Mouse (Mus musculus) frontal cortex, adult (tissue): ENCODE measurements around the gene Cadm2.

Source experiments
- ATAC-seq: cut with Nextera tagmentation; 2 replicates; pipeline ENCODE4 v1.9.2; 2017; ENCODE audit warnings: mild to moderate bottlenecking, moderate library complexity, mixed read lengths; ENCODE audit not compliant: low TSS enrichment

Cadm2 gene

DNA sequence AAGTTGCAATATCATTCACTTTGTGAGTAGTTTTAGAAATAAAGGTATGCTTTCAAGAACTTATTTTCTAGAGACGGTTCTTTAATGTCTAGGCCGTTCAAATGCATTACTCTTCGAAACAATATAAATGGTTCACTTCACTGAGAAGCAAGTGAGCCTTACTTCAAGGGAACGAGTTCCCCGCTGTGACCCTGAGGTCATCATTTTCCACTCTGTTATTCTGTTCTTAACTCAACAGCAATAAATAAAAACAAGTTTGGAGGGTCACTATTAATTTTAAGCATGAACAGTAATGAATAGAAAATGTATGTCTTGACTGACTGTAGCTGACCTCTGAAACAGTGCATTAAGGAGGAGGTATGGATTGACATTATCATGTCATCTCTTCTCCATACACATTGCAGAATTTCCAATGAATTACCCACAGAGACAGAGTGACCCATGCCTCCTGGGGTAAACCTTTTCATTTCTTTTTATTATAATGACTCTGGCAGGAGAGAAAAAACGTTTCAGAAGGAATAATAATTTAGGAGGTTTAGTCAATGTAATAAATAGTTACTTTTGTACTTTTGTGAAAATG is 458.4 kb downstream of the Cadm2 start:
- no peak for ATAC-seq

DNA sequence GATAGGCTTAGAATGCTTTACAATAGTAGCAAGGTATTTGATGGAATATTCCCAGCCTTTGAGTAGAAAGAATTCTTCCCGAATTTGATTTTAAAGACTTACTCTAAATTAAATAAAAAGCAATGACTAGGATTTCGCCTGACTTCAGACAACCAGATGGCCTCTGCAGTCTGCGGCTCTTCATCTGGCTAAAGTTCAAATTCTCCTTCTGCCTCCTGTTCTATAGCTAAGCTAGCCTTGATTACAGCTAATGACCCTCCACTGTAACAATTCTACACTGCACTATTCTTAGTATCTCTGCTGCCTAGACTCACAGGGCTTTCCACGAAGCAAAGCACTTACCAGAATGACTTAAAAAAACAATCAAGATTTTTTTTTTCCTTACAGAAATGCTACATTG is 495.9 kb downstream of the Cadm2 start:
- ATAC-seq = 0 out of 2 replicates have a peak, but pooled peaks have one; percentile 7

DNA sequence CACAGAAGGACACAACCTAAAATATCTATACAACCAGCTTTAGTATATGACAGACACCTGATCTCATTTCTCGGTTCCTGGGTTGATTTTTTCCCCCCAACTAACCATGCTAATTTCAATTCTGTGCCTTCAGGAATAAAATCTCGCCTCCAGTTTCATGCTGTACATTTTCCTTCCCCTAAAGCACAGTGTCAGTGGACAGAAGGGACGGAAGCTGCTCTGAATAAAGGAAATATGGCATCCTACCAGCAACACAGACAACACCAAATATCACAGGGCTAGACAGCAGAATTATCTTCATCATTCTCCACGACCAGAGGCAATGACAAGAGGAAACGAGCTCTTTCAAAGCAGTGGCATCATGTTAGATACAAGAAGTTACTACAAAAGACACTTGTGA is 498.2 kb downstream of the Cadm2 start:
- ATAC-seq = peak; percentile 53

DNA sequence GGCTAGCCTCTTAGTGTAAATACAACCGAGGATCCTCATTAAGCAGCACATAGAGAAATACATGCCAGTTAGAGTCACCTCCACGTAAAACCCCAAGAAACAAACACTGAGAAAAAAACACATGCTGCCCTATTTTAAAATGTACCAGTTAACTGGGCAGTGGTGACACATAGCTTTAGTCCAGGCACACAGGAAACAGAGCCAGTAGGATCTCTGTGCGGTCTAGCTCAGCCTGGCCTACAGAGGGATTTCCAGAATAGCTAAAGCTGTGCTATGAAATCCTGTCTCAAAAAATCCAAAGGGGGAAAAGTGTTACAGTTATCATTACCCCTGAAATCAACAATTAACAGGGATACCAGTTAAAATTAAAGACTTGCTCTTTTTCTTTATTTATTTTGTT is 498.9 kb downstream of the Cadm2 start:
- ATAC-seq = peak; percentile 82

DNA sequence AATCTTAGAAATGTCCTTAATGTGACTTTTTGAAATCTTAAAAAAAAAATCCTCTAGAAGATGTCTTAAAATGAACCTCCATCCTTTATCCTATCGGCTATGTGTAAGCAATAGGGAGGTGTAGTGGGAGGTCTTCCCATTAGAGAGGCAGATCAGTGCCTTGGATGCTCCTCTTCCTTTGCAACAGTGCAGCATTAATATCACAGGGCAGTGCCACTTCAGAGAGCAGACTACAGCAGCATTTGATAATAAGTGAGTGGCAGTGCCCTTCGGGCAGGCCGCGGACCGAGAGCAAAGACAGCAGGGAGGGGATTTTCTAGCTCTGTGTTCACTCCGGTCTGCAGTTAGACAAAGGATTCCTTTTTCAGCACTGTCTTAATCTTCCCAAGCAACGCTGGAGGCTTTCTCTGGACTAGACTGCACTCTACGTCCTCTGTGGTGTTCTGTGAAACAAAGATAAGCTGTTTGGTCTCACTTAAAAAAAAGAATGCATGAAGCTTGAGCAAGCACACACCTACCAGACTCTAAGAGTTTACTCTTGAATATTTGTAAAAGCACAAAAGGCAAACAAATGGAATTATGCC is 514.1 kb downstream of the Cadm2 start:
- peak; percentile 23 for ATAC-seq

DNA sequence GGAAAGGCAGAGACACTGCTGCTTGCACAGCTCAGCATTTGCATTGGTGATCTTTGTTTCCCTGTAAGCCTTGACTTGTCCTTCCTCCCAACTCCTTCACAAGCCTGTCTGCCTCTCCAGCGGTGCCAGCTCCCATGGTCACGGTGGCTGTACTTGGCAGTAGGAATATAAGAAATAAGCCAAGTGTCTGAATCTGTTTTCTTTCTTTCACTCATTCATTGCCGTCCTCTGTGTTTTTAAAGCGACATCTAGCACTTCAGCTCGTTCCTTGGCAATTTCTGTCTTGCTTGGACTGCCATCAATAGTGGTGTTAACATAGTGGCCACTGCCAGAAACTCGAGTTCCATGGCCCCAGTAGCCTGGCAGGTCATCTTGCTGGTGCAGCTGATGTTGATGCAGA is 524.0 kb downstream of the Cadm2 start:
- peak; percentile 58 for ATAC-seq

DNA sequence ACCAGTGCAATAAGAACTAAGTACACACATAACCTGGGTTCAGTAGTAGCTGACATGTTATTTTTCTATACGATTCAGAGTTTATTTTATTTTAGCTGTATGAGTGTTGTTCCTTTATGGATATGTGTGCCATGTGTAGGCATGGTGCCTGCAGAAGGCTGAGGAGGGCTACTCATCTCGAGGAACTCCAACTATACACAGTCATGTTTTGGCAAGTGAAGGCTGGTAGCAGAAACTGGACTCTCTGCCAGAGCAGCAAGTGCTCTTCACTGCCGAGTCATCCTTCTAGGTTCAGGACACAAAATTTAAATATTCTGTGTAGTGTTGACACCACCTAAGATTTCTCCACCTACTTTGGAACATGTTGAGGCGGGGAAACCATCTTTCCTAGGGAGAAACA is 524.8 kb downstream of the Cadm2 start:
- ATAC-seq = peak; percentile 72

DNA sequence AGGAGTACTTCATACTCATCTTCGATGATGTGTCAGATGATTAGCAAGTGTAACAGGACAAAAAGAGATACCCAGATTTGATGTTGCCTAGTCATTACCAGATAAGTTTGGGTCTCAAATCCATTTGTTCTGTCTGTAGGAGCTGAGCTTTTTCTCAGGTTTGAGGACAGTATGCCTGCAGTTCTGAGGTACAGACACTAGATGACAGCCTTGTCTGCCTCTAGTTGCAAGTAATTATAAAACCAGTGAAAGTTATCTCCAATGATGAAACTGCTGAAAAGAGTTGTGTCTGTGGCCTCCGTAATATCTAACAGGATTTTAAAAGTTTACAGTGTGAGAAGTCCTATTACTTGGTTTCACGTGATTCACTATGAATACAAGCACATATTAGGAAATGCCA is 531.0 kb downstream of the Cadm2 start:
- ATAC-seq = peak; percentile 90

DNA sequence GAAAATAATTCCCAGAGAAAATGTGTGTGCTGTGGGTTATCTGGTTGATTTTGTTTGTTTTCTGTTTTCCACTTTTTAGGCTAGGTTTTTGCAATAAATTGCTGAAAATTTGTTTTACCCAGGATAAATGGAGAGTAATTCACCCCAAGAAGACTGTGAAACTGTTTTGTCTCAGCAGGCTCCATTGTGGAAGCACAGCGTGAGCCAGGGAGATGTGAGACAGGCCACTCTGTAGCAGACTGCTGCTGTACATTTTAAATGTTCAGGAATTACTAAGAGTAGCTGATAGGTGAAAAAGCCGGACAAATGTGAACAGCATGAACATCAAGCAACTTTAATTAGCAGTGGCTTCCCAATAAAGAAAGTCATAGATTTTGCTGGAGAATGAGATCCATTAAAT is 541.4 kb downstream of the Cadm2 start:
- ATAC-seq = no peak

DNA sequence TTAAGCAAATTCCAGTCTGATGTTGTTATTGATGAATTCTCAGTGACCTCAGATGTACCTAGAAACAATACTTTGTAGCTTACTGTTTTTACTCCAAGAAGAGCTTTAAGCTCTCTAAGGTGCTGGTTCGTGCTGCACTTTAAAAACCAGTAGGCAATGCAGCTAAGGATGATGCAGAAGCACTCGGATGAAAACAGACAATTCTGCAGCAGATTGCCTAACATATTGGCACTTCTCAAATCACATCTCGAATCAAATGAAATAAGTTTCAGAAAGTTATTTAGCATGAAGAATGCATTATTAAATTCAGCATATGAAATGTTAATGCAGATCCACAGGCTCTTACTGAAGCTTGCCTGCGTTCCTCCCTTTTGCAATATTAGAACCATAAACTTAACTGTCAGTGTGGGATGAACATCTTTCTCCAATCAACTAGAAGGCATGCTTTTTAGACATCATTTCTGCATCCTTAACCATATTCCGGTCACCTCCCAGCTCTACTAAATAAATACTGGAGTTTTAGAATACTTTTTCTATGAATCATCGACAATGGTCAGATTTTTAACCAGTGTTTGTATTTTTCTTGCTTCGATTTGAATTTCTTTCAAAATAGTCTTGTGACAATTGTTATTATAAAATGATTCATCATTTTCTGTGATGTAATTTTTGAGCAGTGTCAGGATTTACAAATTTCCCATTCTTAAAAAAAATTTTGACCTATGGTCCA is 544.4 kb downstream of the Cadm2 start:
- ATAC-seq = peak; percentile 57

DNA sequence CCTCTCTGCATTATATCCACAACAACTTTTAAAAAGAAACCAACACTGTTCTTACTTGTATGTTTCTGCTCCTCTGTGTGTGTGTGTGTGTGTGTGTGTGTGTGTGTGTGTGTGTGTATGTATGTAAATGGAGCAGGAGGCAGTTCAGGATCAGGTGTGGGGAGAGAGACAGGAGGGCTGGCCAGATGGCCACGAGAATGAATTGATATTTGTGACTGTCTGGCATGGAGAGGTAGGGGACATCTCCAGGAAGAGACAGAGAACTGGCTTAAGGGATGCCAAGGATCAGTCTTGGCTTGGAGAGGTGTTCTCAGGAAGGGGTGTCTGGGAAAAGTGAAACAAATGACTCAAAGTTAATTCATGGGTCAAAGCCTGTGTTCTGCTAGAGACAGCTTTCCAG is 552.2 kb downstream of the Cadm2 start:
- ATAC-seq = no peak

DNA sequence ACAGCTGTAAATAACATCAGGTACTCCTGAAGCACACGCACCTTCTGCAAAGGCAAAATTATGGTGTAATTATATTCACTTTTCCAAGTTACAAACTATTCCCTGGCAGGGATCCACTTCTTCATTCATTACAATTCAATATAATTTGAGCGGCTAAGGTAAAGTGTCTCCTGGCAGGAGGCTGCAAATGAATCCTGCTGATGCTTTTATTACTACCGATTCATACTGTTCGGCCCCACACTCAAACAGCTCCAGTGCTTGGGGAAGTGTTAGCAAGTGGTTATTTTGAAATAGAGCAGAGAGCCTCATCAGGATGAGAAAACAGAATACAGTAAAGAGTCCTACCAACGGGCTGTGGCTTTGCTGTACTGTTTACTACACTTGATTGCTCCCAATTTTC is 589.8 kb downstream of the Cadm2 start:
- no peak for ATAC-seq

DNA sequence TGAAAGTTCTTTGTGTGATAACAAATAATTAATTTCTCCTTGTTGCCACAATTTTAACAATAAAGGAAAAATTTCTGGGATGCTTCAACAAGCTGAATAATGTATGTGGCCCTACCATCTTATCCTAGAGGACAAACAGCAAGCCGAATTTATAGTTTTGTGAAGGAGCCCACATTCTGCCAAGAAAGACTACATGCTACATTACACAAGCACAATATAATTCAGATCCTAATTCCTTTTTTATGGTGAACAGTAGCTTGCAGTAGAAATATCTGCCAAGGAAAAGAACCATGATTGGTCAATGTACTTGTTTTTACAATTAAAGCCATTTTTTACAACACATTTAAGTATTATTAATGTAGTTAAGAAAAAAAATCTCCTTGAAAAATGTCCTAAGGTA is 600.9 kb downstream of the Cadm2 start:
- no peak for ATAC-seq

DNA sequence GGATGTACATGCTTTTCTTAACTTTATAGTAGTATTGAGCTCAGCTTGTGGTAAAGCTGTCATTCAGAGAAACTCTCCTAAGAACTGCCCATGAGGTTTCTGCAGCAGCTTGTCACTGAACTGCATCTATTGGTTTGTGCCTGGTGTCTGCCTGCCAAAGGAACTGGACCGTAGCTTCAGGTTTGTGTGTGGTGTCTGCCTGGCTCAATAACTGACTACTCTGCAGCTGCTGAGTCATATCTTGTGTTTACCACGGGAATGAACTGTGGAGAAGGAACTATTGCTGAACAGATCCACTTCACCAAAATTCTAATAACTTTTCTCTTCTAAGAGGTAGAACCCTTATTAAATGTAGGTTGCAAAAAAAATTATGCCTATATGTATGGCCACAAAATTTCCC is 603.0 kb downstream of the Cadm2 start:
- ATAC-seq = peak; percentile 52; the same call in 1 of the 2 replicates

DNA sequence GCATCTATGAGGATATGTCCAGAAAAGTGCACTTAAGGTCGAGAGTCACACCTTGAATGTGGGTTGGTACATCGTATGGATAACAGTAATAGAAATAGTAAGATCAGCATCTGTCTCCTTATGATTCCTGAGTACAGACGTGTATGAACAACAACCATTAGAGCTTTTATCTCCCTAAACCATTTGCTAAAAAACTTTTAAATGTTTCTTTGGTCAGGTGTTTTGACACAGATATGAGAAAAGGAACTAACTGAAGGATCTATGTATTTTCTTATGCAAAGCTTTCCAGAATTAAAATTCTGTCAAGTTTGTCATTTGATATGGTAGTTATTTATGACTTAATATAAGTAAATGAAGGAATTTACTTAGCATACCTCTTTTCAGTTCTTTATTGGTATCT is 617.5 kb downstream of the Cadm2 start:
- ATAC-seq = no peak

DNA sequence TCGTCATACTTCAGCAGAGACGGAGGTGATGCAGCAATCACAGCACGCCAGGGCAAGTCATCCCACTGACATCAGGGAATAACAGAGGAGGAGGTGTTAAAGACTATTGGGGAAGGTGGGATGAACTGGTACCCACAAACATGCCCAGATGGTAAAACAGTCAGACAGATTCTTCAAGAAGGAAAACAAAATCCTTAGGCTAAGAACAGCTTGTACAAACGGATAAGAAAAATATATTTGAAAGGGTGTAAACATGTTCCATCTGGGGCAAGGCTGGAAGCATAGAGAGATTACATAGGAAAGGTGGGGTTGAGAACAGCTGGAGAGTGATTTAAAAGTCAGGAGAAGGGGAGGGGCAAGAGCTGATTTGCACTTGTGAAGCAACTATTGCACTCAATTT is 619.0 kb downstream of the Cadm2 start:
- peak; percentile 91 for ATAC-seq

DNA sequence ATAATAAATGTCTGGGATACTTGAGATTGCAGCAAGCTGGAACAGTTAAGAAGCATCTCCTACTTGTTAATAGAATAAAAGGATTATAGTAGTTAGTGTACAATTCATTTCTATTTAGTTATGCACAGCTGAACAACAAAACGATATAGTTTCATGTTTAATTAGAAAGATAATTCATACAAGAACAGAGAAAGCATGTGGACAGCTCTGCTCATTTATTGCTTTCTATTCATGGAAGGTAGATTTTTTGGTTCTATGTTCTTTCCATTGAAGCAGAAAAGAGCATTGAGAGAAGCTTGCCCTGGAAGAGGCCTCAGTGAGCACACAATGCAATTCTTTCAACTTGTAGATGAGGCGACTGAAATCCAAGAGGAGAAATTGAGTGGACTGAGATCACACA is 623.2 kb downstream of the Cadm2 start:
- ATAC-seq = no peak

DNA sequence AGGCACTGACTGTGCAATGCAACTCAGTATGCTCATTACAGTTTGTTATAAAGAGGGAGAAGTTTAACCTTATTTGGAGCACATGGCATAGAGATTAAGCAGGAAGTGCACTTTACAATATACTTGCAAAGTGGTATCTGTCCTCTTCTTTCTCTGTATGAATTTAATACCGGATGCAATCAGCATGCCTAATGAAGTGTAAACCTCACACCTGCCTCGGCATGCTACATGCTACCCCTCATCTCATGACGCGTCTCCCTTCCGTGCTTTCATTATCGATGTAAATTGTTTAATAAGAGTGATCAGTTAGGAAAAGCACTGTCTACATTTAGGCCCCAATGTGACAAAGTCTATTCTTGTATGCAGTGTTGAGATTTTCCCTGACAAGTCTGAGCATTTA is 633.0 kb downstream of the Cadm2 start:
- ATAC-seq = peak; percentile 21; the same call in 1 of the 2 replicates

DNA sequence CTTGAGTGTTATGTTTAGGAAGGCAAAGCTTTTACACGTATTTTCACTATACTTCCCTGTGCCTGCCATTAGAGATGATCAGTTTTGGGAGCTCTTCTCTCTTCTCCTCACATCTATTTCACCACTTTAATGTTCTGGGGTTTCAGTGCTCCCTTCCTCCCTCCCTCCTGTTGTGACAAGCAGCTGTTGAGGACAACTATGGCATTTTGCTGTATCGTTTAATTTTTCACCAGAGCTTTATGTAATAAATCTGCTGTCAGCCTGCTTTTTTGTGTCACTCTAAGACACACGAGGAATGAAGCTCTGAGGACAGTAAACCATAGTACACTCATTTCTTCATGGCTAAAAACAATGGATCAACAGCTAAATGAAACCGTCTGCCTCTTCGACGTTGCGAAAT is 633.8 kb downstream of the Cadm2 start:
- peak; percentile 72 for ATAC-seq

DNA sequence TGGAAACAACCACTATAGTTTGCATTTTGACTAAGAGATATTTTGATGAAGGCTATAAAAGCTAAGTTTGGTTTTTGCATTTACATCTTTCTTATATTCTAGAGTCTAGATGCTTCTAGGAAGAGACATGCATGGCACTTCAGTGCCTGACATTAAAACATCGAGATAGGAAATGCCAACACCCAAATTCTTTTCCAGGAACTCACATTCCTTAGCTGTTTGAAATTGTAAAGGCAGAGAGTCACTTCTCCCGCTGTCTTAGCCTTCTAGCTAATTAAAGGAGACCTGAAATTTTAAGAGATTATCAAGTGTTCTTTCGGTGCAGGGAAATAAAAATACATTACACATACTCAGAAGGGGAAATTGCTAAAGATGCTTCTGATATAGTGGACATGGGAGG is 649.8 kb downstream of the Cadm2 start:
- ATAC-seq = no peak

DNA sequence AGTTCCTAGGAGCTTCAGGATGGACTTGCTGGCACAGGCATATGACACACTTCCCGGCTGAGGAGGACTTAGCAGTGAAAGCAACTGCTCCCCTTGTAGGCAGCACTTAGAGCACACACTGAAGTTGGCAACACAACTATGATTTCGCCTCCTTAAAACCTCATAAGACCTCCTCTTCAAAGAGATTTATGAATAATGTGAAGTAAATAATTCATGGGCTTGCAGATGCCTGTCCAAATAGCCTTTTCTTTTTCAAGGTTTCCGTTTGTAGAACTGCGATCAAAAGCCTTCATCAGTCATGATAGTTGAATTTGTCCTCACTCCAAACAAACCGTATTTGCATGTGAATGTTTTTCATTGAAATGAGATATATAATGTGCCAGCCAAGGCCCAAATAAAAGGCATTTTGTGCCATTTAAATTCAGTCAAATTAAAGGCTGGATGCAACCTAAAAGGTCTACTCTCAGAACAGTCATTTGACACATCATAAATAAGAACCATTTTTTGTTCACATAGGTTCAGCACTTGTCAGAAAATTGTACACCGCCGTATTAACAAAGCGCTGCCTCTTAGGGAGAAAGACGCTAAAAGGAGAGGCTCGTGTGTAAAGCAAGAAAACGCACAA is 651.1 kb downstream of the Cadm2 start:
- peak; percentile 96 for ATAC-seq

DNA sequence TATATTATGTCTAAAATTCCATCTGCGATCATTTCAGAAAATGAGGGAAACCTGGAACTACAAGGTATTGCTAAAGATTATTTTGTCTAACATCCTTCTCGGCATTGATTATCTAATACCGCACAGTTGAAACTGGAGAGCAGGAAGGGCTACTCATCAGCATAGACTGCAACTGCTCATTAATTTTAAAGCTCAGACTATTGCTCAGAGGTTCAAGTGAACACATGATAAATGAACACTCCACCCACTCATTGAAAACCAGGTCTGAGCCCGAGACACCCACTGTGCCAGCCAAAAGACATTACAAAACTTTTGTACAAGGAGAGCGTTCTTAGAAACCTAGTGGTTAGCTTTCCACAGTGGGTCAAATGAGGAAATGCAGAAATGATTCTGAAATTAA is 652.4 kb downstream of the Cadm2 start:
- no peak for ATAC-seq

DNA sequence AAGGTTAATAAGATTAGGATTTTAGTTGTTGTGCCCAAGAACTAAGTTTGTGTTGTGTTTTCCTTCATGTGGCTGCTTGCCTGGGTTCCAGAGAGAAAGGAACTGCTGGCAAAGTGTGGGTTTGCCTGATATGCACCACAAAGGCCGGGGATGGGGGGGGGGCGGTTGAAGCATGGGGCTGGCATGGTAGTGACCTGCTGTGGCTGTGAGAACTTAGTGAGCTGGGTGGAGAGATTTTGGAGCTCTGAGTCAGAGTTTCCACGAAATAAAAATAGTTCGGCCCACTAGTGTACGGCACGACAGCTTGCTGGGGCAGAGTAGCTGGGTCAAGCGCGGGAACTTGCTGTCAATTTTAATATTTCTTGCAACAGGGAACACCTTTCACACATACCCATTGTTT is 653.0 kb downstream of the Cadm2 start:
- peak; percentile 31 for ATAC-seq
